Mouse (Mus musculus) T-cell, adult 66 days (primary cell): ENCODE results near the gene Hps6. TPM values are rescaled to one million over a fixed set of nuclear protein-coding genes. Genes with fewer than 3 reads are reported as not detected.

ENCODE experiments used
- total RNA-seq, 2 experiments: library from RNA; stranded (reverse); gene quantifications; 3 replicates in 1 of 2; 4 replicates in 1 of 2; pipeline ENCODE4 v1.2.4; 2023

Gene Hps6
- total RNA-seq, result 10 to 100 TPM in 1 of 2 experiments, 1 to 10 TPM in 1; 9.2 to 10.5 TPM

GRCm38 (mm10) chr19:46003371-46004226, at the start of gene Hps6:
Gene Hps6 (plus strand): TSS chr19:46003508.

DNA sequence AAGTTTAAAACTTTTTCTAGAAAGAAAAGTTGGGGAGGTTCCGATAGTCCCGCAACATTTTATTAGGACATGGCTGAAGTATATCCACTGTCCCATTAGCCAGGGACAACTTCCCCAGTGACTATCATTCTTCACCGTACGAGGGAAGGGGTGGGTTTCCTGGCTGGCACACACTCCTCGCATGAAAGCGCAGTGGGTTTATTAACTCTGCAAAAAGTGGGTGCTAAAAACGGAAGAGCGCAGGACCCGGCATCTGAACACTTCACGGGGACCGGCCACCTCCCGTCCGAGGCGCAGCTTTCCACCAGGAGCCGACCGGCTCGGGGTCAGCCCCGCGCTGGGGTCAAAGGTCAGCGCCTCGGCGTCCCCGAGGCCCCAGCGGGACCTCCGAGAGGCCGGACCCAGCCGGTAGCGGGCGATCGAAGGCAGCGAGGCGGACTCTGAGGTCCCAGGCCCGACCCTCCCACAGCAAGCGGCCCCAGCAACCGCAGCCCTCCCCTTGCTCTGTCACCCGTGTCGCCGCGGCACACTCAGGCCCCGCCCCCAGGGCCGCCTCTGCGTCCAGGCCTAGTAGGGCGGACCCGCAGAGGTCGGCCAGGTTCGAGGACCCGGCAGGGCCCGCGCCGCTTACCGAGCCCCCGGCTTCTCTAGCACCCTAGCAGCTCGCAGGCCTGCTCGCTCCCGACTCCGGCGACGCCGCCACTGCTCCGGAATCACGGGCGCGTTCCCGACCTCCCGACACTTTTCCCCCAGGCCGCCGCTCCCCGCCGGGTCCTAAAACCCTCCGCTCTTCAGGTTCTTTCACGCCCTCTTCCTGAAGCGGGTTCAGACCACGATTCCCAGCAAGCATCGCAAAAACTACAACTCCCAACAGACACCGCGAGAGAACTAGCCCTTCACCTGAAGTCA, 5.3 kb upstream of the Hps6 start, which contains the start of gene Armh3:
Gene Armh3 (minus strand): TSS at position 704 of the 909 bp plus-strand sequence.

DNA sequence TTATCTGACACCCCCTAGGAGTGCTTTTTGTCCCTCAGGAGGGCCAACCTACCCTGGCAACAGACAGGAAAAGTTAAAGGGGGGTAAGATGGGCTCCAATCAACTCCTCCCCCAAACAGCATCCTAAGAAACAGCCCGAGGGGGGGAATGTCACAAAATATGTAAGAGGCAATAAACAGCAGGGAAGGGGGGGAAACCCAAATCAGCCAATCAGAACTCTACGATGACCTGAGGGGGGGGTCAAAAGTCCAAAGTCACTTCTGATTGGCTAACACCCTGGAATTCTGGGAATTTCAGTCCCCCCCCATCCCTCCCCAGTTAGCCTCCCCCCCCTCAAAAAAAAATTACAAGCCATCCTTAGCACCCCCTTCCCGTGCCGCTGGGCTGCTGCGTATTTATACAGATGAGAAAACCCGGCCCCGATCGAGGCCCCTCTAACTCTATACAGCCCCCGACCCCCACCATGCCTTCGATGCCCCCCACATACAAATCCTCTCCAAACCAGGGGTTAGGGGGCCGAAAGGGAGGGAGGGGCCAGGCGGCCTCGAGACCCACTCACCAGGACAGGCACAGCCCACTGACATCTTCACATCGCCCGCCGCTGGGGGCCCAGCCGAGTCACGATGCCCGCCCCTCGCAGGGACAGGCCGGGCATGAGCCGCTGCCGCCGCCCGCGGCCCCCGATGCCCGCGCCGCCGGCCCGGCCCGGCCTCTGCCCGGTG, 41.1 kb downstream of the Hps6 start, which contains the start of gene Pprc1:
Gene Pprc1 (plus strand): TSS at position 616 of the 722 bp plus-strand sequence.

DNA sequence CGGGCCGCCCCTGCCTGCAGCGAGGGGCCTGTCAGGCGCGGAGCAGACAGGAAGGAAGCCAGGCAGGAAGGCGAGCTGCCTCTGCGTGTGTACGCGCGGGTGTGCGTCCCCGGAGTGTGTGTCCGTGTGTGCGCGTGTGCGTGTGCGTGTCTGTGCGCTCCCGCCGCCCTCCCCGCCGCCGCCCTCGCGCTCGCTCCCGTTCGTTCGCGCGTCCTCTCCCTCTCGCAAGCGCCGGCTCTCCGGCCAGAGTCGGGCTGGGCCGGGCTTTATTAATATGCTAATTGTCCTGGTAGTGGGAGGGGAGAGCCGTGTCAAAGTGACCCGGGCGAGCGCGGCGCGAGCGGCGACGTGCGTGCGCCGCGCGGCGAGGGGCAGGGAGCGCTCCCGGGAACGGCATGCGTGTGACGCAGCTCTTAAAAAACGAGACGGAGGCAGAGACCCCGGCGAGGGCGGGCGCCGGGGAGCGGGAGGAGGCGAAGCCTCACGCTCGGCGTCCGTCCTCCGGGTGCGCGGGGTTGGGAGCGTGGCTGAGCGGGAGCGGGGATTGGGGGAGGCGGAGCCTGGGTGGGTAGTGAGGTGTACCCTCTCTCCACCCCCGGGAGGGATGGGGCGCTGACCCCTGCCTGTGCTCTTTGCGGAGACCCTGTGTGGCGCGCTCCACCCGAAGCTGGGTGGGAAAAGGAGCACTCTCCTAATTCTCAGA, 41.8 kb downstream of the Hps6 start, which contains the start of gene Ldb1:
Gene Ldb1 (minus strand): TSS at position 222 of the 703 bp plus-strand sequence.

Other genes with a start within 250 kb of the Hps6 start
- gene Mgea5, start 219.7 kb upstream of the Hps6 start, total RNA-seq, result 100 to 1,000 TPM; 273 to 314 TPM
- 1 to 10 TPM; 3.6 to 5.6 TPM for gene Kcnip2, start 187.4 kb upstream of the Hps6 start, total RNA-seq
- gene Armh3, start 5.0 kb upstream of the Hps6 start, total RNA-seq, result 10 to 100 TPM; 20.7 to 26.2 TPM
- gene Pprc1, start 41.4 kb downstream of the Hps6 start, total RNA-seq, result 100 to 1,000 TPM; 112 to 123 TPM
- 100 to 1,000 TPM; 360 to 379 TPM for gene Ldb1, start 41.7 kb downstream of the Hps6 start, total RNA-seq
- gene Nolc1, start 72.4 kb downstream of the Hps6 start, total RNA-seq, result 10 to 100 TPM; 75.6 to 81.5 TPM
- gene Elovl3, start 128.4 kb downstream of the Hps6 start, total RNA-seq, result not detected
- not detected for gene Pitx3, start 144.8 kb downstream of the Hps6 start, total RNA-seq
- 10 to 100 TPM; 87.0 to 91.4 TPM for gene Gbf1, start 149.0 kb downstream of the Hps6 start, total RNA-seq